Mouse (Mus musculus): ENCODE data around the gene Zbtb6. TPM values are rescaled to one million over a fixed set of nuclear protein-coding genes. Genes with fewer than 3 reads are reported as not detected.

Gene Zbtb6
- polyA plus RNA-seq (2017; shearing (Covaris generic)): 7.5 TPM

GRCm38 (mm10) chr2:37442611-37443591 is at the start of gene Zbtb6, which contains the start of the genes Zbtb26 and Rabgap1:
Gene Zbtb6, minus strand, starts transcription at chr2:37443171.
Gene Zbtb26, minus strand, starts transcription at chr2:37443135.
Gene Rabgap1, plus strand, starts transcription at chr2:37443279.

DNA sequence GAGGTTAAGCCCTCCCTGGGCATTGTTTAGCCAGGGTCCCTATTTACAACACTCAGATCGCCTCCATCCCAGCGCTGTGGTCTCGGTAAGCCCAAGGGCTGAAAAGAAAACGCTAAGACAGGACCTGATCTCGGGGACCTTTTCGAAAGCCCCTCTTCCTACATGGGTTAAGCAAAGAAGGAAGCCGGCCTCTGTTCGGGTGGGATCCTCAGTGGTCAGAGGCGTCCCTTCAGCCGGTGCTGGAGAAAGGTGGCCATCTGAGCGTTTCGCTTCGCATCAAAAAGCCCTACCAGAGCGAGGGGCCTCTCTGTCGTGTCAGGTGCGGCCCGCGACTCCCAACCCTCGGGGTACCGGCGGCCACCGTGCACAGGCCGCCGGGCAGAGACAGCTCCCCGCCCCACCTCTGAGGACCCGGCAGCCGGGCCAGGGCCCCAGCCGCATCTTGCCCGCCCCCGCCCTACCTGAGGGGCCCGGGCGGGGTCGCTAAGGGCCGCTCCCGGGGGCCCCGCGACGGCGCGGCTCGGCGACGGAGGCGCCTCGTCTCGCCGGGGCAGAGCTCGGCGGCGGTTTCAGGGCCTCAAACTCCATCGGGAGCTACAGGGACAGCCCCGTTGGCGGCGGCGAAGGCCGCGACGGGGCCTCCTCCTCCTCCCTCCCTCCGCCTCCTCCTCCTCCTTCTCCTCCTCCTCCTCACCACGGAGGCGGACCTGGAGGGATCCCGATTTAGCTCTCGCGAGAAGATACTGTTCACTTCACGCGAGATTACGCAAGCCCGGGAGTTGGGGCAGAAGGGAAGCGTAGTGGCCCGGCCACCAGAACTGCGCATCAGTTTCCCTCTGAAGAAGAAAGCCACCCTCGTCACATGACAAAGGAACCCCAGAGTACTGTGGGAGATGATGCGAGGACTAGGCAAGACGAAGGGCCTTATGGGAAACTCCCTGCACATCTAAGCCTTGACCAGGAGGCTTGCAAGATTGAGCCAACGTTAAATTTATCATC is 20.4 kb downstream of the Zbtb6 start, which contains the start of gene Rc3h2:
Gene Rc3h2, minus strand, starts transcription at position 598 of the 999 bp plus-strand sequence.

Other genes with a start within 250 kb of the Zbtb6 start
- gene Olfr366, start 231.6 kb downstream of the Zbtb6 start, polyA plus RNA-seq (2017; shearing (Covaris generic)): not detected
- not detected for gene Olfr368, start 116.7 kb downstream of the Zbtb6 start, polyA plus RNA-seq (2017; shearing (Covaris generic))
- gene Pdcl, start 83.8 kb downstream of the Zbtb6 start, polyA plus RNA-seq (2017; shearing (Covaris generic)): 35.6 TPM
- gene Rc3h2, start 20.3 kb downstream of the Zbtb6 start, polyA plus RNA-seq (2017; shearing (Covaris generic)): 18.7 TPM
- gene Zbtb26, start within 50 bp of the Zbtb6 start, polyA plus RNA-seq (2017; shearing (Covaris generic)): 6.0 TPM
- 87.5 TPM for gene Rabgap1, start 108 bp upstream of the Zbtb6 start, polyA plus RNA-seq (2017; shearing (Covaris generic))
- 2.1 TPM for gene Gpr21, start 73.2 kb upstream of the Zbtb6 start, polyA plus RNA-seq (2017; shearing (Covaris generic))